8 mouse cellular contexts compared by ENCODE assay signal in the genomic region with DNA sequence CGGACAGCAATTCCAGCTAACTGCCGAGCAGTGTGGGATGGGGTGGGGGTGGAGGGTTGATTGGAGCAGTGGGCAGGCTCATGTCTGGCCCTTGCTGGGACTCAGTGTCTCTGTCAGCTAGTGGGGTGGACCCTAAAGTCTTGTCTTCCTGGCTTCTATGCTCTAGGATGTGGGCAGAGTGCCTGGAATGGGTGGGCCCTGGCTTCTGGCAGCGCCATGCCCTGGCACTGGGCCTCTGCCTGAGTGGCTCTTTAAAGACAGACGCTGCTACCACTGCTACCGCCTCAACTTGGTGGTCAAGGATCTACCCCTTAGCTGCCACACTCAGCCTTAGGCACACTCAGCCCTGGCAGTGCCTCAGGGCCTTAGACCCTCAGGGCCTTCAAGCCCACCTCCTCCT. TPM values are rescaled to one million over a fixed set of nuclear protein-coding genes. Genes with fewer than 3 reads are reported as not detected.
DNase-seq lines count a peak whose midpoint lies in the region; ATAC-seq and TF ChIP-seq lines count a peak whose summit lies in the region.

No protein-coding gene starts in this region.

- no peak overlapping the region for H3ac ChIP-seq in myocyte (ENCODE audit: control insufficient read depth, insufficient read length)

- H3K9me3 ChIP-seq in hindbrain, embryonic 13.5 days, result no peaks in the 10 kb centered on the region

- TF ChIP-seq POLR2A in myocyte (IDR thresholded peaks at IDR 0.05; ENCODE audit: insufficient read length, low read depth), result peak; percentile 60

- peaks cover 69% of the 10 kb centered on the region for H3K4me1 ChIP-seq in hindbrain, embryonic 13.5 days (replicated peaks)

- H3K36me3 ChIP-seq in hindbrain, embryonic 13.5 days, result peaks cover 8% of the 10 kb centered on the region
- no peaks in the 10 kb centered on the region for H3K36me3 ChIP-seq in myocyte (ENCODE audit: control insufficient read depth, insufficient read depth)

- H3K27me3 ChIP-seq in hindbrain, embryonic 13.5 days, result no peaks in the 10 kb centered on the region
- H3K27me3 ChIP-seq in myocyte (ENCODE audit: control insufficient read depth, insufficient read depth, insufficient read length), result no peaks in the 10 kb centered on the region

- H3K4me2 ChIP-seq in hindbrain, embryonic 13.5 days, result peak overlapping the region; percentile 40
- H3K4me2 ChIP-seq in myocyte (ENCODE audit: low read depth), result peak overlapping the region; percentile 88

- 48% methylated on average over 4 of the region's 5 CpGs for WGBS in hindbrain, embryonic 13.5 days

- intact Hi-C loops in left cerebral cortex, postnatal 25 days (cut with DNase I), result loop anchor here (5.0 kb wide), 1 partner anchor 129 kb away; the partner anchor contains the start of gene Tor2a

- H3K4me3 ChIP-seq in hindbrain, embryonic 13.5 days, result no peak overlapping the region
- H3K4me3 ChIP-seq in myocyte, result peak overlapping the region; percentile 28

- ATAC-seq in hindbrain, embryonic 13.5 days (ENCODE audit: low FRiP score), result 0 out of 2 replicates have a peak, but pooled peaks have one; percentile 4

- H3K9ac ChIP-seq in hindbrain, embryonic 13.5 days, result peak overlapping the region; percentile 30

- peak overlapping the region; percentile 74 for H3K27ac ChIP-seq in hindbrain, embryonic 13.5 days

- DNase-seq in adrenal gland, adult (ENCODE audit: inconsistent age in 2 of 2, low spot score in 1 of 2), result peak; percentile 66 to 78
- no peak for DNase-seq in adrenal gland, postnatal 4 days (ENCODE audit: low spot score in 2 of 2)
- peak; percentile 73 for DNase-seq in brain, adult 2 months (ENCODE audit: low read depth, low spot score)
- peak; percentile 88 for DNase-seq in gastrocnemius, adult 18-20 months (ENCODE audit: low spot score)
- DNase-seq in left cerebral cortex, postnatal 25 days (ENCODE audit: low spot score in 2 of 2), result peak; percentile 58 to 79
- no peak for DNase-seq in thymus, postnatal 10 days (ENCODE audit: low spot score in 2 of 2)

- peaks cover 9% of the 10 kb centered on the region for H3K79me2 ChIP-seq in myocyte (ENCODE audit: control insufficient read depth, insufficient read depth)

TF ChIP-seq in myocyte, 11 proteins besides CTCF, POLR2A, EP300 and RAD21:
- TF ChIP-seq POLR2AphosphoS2 (IDR thresholded peaks at IDR 0.05; ENCODE audit: insufficient read length, low read depth) (peak; percentile 48), MYOD1 (IDR thresholded peaks at IDR 0.05; ENCODE audit: control insufficient read depth in 1 of 3, insufficient read length in 2 of 3, low read depth in 2 of 3) (peak in 1 of 3 experiments; percentile 3), MAX (IDR thresholded peaks at IDR 0.05; ENCODE audit: low read depth) (no peak), MYOG (IDR thresholded peaks at IDR 0.05; ENCODE audit: control insufficient read depth in 1 of 3, insufficient read depth in 1 of 3, insufficient read length in 2 of 3, low read depth in 2 of 3) (no peak), USF1 (IDR thresholded peaks at IDR 0.05; ENCODE audit: low read depth) (no peak), TCF12 (IDR thresholded peaks at IDR 0.05; ENCODE audit: insufficient read depth, poor library complexity, severe bottlenecking) (no peak), REST (IDR thresholded peaks at IDR 0.05; ENCODE audit: insufficient read depth, insufficient read length) (no peak)

RNA-seq across cellular contexts. Expression of gene Ak1, which starts 7.2 kb away (rescaled TPM):
- total RNA-seq in adrenal gland, postnatal 4 days (2021), result 10 to 100 TPM; 53.4 to 68.7 TPM
- 1,000 to 10,000 TPM; 1,543 to 1,586 TPM for total RNA-seq in gastrocnemius, adult 18-20 months (2021)
- polyA plus RNA-seq in hindbrain, embryonic 13.5 days (2015; fragmentation: Nextera tagmentation; extraction: Ambion mirVana), result 68.9 and 71.5 TPM in 2 replicates
- 100 to 1,000 TPM; 157 to 159 TPM for total RNA-seq in left cerebral cortex, postnatal 25 days (2021)
- 265 TPM for polyA plus RNA-seq in myocyte (2012; fragmentation: generic; extraction: Trizol)

RNA-seq across cellular contexts. Expression of gene Eng, which starts 17.7 kb away (rescaled TPM):
- total RNA-seq in adrenal gland, postnatal 4 days (2021), result 100 to 1,000 TPM in 1 of 2 experiments, 10 to 100 TPM in 1; 97.4 to 103 TPM
- 10 to 100 TPM; 21.1 to 34.1 TPM for total RNA-seq in gastrocnemius, adult 18-20 months (2021)
- polyA plus RNA-seq in hindbrain, embryonic 13.5 days (2015; fragmentation: Nextera tagmentation; extraction: Ambion mirVana), result 29.0 and 29.2 TPM in 2 replicates
- 10 to 100 TPM; 21.9 to 25.0 TPM for total RNA-seq in left cerebral cortex, postnatal 25 days (2021)
- 1.6 TPM for polyA plus RNA-seq in myocyte (2012; fragmentation: generic; extraction: Trizol)

RNA-seq across cellular contexts. Expression of gene St6galnac6, which starts 29.2 kb away (rescaled TPM):
- total RNA-seq in adrenal gland, postnatal 4 days (2021), result 10 to 100 TPM; 53.0 to 58.0 TPM
- total RNA-seq in gastrocnemius, adult 18-20 months (2021), result 10 to 100 TPM; 47.0 to 52.2 TPM
- 13.1 and 13.5 TPM in 2 replicates for polyA plus RNA-seq in hindbrain, embryonic 13.5 days (2015; fragmentation: Nextera tagmentation; extraction: Ambion mirVana)
- total RNA-seq in left cerebral cortex, postnatal 25 days (2021), result 100 to 1,000 TPM; 112 to 117 TPM
- 48.7 TPM for polyA plus RNA-seq in myocyte (2012; fragmentation: generic; extraction: Trizol)

RNA-seq across cellular contexts. Expression of gene St6galnac4, which starts 41.8 kb away (rescaled TPM):
- 10 to 100 TPM; 16.4 to 19.4 TPM for total RNA-seq in adrenal gland, postnatal 4 days (2021)
- 10 to 100 TPM; 13.5 to 19.8 TPM for total RNA-seq in gastrocnemius, adult 18-20 months (2021)
- polyA plus RNA-seq in hindbrain, embryonic 13.5 days (2015; fragmentation: Nextera tagmentation; extraction: Ambion mirVana), result 22.8 and 23.4 TPM in 2 replicates
- total RNA-seq in left cerebral cortex, postnatal 25 days (2021), result 10 to 100 TPM; 40.1 to 41.1 TPM
- polyA plus RNA-seq in myocyte (2012; fragmentation: generic; extraction: Trizol), result 75.4 TPM

RNA-seq across cellular contexts. Expression of gene 9430097D07Rik, which starts 53.2 kb away (rescaled TPM):
- not detected for total RNA-seq in adrenal gland, postnatal 4 days (2021)
- total RNA-seq in gastrocnemius, adult 18-20 months (2021), result not detected
- 0.53 and 0.56 TPM in 2 replicates for polyA plus RNA-seq in hindbrain, embryonic 13.5 days (2015; fragmentation: Nextera tagmentation; extraction: Ambion mirVana)
- total RNA-seq in left cerebral cortex, postnatal 25 days (2021), result under 1 TPM; 0.80 to 0.94 TPM
- 0.04 TPM for polyA plus RNA-seq in myocyte (2012; fragmentation: generic; extraction: Trizol)

Comparison
In these comparisons a context has a peak if more than half of its experiments do, and no peak if none do; other contexts are left out.
1. DNase-seq: peak in adrenal gland, adult (2 of 2), brain, adult 2 months (single experiment), gastrocnemius, adult 18-20 months (single experiment) and left cerebral cortex, postnatal 25 days (2 of 2); none in adrenal gland, postnatal 4 days (0 of 2) and thymus, postnatal 10 days (0 of 2).
2. RNA of gene Ak1, which starts 7.2 kb away (total RNA-seq): 1,543 to 1,586 TPM in gastrocnemius, adult 18-20 months; 157 to 159 TPM in left cerebral cortex, postnatal 25 days and 53.4 to 68.7 TPM in adrenal gland, postnatal 4 days; every median in the first group is over 4 times any median in the second.